Mouse (Mus musculus): Measurements from ENCODE around the gene Rfx1.

Rfx1 gene

GRCm38 (mm10) chr8:84130806-84131205 is 64.2 kb downstream of the Rfx1 start:
- ChIA-PET CTCF (interaction anchor here (0.8 to 1.7 kb wide), 8 partner anchors 76 to 123 kb away, joined by 3 to 5 read pairs (median 3); partner anchors contain the start of gene Il27ra (in 1 of the 4)), POLR2A (interaction anchor here (0.5 to 4.6 kb wide), 40 partner anchors 10 to 840 kb away, joined by 3 to 35 read pairs (median 4); partner anchors contain the start of genes Cc2d1a (in 2 of the 4), Ccdc130 (in 2 of the 4), Dcaf15 (in 2 of the 4) and 4930432K21Rik (in 1 of the 4))

GRCm38 (mm10) chr8:84132225-84132624 is 65.6 kb downstream of the Rfx1 start:
- ChIA-PET POLR2A (interaction anchor here in 3 of 4 experiments (0.9 to 4.6 kb wide), 12 partner anchors 9 to 75 kb away, joined by 3 to 35 read pairs (median 4); partner anchors contain the start of genes 4930432K21Rik (in 1 of the 3), Cc2d1a (in 1 of the 3), Dcaf15 (in 1 of the 3) and Rfx1 (in 1 of the 3)), CTCF (interaction anchor here (0.6 to 1.6 kb wide), 5 partner anchors 12 to 684 kb away, joined by 3 read pairs; no protein-coding TSS in a partner anchor)

- ChIA-PET POLR2A (interaction anchor here in 2 of 4 experiments (1.0 to 3.4 kb wide), 6 partner anchors 10 to 63 kb away, joined by 4 to 14 read pairs (median 6); partner anchors contain the start of genes 4930432K21Rik (in 1 of the 2), Cc2d1a (in 1 of the 2) and Dcaf15 (in 1 of the 2)), CTCF (interaction anchor here in 1 of 4 experiments (0.6 to 0.7 kb wide), 2 partner anchors 160 to 796 kb away, joined by 3 to 5 read pairs; no protein-coding TSS in a partner anchor)
Measured at GRCm38 (mm10) chr8:84137848-84138247, 71.2 kb downstream of the Rfx1 start.

DNA sequence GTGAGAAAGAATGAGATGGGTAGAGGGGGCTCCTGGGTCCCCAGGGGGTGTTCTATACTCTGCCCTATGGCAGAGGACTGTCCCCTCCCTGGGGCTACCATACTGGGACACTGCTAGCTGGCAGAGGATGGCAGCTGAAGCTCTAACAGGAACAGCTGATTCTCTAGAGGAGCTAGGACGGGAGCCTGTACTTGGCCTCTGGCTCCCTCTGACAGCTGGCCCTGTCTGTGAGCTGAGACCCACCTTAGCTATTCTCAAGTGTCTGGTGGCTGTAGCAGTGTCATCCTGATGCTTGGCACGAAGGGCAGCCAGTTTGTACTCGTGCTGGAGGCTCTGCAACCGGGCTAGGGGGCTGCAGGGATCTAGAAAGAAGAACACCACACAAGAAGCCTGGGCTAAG is 74.2 kb downstream of the Rfx1 start:
- CTCF ChIA-PET, result interaction anchor here (0.5 to 0.6 kb wide), 4 partner anchors 12 to 186 kb away, joined by 3 to 6 read pairs (median 3); partner anchors contain the start of gene Gm10644 (in 1 of the 4)
- POLR2A ChIA-PET, result interaction anchor here (0.6 to 4.2 kb wide), 7 partner anchors 8 to 220 kb away, joined by 3 to 19 read pairs (median 4); no protein-coding TSS in a partner anchor

DNA sequence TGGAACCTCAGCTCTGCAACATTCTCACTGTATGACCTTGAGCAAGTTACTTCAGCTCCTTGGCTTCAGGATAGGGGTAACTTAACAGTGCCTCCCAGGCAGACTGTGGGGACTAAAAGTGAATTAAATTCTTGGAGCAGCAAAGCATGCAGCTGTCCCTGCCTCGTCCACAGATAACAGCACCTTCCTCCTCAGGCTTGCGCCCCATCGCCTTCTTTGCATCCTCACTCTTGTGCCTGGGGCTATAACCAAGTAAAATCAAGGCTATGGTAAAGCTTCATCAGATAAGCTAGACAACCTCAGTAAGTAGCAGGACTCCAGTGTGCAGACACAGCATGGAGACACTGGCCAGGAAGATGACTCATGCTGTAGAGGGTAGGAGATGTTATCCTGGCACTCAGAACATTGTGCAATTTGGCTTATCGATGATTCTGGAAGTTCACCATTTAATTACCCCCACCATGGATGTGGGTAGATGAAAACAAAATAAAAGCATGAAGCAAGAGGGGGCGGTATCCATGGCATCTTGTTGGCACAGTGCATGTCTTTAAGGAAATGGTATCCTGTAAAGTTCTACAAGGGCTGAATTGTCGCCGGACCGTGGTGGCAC is 78.1 kb downstream of the Rfx1 start:
- CTCF ChIA-PET, result interaction anchor here in 2 of 4 experiments (0.5 to 1.3 kb wide), 3 partner anchors 13 to 358 kb away, joined by 3 read pairs; no protein-coding TSS in a partner anchor
- POLR2A ChIA-PET, result interaction anchor here in 1 of 4 experiments (0.6 kb wide), 1 partner anchor 115 kb away, joined by 3 read pairs; no protein-coding TSS in a partner anchor

Data from embryonic stem cell, embryonic (primary cell).